Mouse (Mus musculus) right cerebral cortex, postnatal 14 days (tissue): ENCODE results near the gene D930020B18Rik.

Experiments used
- DNase-seq: peaks from one replicate; pipeline ENCODE4 v3.0.0; 2022

D930020B18Rik gene

DNA sequence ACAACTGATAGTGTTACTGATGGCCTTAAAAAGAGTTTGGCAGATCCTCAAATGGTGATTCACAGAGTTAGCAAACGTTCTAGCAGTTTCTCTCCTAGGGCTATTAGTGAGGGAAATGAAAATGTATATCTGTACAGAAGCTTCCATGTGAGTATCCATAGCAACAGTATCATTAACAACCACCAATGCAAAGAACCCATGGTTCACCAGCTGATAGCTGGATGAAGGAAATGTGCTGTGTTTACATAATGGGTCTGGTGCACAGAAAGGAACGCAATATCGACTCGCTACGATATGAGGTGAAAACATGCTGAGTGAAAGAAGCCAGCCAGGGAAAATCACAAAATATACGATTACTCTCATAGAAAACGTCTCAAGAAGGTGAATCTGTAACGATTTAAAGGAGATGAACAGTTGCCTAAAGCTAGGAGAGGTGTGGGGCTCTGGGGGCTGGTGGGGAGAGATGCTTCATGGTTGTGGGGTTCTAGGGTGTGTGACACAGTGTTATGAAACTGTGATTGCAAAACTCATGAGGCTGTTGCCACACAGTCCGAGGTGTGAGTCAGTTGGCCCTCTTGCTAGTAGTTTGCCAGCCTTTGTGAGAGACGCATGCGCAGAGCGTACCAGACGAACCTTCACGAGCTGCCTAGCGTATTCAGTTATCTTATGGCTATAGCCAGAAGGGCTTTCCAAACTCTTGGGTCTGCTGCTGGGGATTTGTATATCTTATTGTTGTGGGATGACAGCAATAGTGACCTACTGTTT, 64.2 kb downstream of the D930020B18Rik start:
- no peak for DNase-seq

DNA sequence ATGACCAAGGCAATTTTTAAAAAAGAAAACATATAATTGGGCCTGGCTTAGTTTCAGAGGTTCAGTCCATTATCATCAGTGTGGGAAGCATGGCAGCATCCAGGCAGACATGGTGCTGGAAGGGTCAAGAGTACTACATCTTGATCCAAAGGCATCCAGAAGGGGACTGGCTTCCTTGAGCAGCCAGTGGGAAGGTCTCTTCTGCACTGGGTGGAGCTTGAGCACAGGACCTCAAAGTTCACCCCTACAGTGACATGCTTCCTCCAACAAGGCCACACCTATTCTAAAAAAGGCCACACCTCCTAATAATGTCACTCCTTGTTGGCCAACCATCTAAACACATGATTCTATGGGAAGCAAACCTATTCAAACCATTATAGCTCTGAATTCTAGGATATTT, 75.5 kb downstream of the D930020B18Rik start:
- DNase-seq, result no peak

DNA sequence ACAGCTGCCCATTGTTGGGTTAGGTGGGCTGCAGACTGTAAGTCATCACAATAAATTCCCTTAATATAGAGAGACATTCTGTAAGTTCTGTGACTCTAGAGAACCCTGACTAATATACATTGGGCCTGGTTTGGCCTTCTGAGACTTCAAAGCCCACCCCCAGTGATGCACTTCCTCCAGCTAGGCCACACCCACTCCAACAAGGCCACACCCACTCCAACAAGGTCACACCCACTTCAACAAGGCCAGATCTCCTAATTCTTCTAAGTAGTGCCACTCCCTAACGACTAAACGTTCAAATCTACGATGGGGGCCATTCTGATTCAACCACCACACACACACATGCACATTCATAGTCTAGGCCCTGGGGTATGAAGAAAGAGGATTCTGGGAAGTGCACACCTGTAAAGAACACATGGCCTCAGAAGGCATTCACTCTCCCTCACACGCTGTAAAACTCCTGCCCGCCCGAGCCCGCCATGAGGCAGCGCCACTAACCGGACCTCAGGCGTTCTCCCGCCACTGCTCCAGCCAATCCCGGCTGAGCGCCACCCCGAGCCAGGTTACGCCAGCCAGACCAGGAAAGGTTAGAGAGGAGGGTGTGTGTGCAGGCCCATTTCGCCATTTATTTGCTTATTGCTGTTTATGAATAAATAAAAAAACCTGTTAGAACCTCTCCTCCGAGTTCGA, 77.7 kb downstream of the D930020B18Rik start:
- DNase-seq, result no peak

DNA sequence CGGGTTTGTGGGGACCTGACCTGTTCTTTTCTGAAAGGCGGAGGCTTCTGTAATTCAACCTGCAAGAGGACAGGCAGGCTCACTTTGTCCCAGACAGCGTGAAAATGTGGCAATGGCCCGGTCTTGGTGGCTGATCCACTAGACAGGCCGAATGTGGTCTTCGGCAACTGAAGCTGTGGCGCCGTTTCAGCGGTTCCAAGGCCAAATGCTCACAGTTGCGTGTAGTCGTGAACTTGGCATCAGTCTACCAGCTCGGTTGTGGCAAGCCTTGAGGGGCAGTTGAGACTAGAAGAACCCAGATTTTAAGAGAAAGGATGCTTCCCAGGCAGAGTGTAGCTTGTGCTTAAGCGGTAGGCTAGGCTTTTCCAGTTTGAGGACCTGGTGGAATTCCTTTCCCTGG, 79.3 kb downstream of the D930020B18Rik start:
- no peak for DNase-seq

- no peak for DNase-seq
Observed at GRCm38 (mm10) chr10:121726505-121726904, 85.1 kb downstream of the D930020B18Rik start.

DNA sequence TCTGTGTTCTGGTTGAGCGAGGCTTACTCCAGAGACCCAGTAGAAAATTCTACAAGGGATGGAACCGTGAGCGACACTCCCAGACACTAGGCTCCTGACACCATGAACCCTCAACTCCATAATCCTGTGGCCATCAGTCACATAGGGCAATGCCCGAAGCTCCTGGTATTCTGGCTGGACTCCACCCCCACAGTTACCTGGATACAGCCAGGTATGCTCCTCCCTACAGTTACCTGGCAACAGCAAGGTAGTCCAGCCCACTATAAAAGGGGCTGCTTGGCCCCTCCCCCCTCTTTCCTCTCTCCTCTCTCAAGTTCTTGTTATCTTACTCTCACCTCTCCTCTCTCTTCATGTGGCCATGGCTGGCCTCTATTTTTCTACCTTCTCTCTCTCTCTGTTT, 85.8 kb downstream of the D930020B18Rik start:
- no peak for DNase-seq

- DNase-seq, result no peak
Observed at GRCm38 (mm10) chr10:121728226-121728625, 86.8 kb downstream of the D930020B18Rik start.

DNA sequence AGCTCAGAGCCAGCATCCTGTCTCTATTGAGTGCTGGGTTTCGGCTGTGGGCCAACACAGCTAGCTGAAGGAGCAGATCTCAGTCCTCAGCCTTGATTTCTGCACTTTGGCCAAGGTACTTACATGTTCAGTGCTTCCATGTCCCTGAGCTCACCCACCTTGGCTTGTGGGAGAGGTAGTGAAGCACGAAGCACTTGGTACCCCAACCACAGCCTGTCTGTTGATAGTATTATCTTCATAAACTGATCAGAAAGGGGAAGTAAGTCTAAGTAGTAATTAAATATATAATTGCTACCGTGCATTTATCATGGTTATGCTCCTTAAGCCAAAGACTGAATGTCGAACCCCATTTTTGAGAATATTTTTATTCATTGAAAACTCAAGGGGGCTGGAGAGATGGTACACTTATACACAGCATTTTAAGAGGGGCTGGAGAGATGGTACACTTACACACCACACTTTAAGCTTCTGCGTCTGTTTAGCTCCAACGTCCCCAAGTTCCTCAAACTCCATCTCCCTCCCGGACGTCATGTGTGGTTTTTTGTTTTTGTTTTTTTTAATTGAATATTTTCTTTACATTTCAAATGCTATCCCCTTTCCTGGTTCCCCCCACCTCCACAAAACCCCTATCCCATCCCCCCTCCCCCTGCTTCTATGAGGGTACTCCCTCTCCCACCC, 89.8 kb downstream of the D930020B18Rik start:
- no peak for DNase-seq

- DNase-seq, result no peak
Observed at GRCm38 (mm10) chr10:121732542-121732941, 91.2 kb downstream of the D930020B18Rik start.

- DNase-seq, result no peak
Observed at GRCm38 (mm10) chr10:121737256-121737655, 95.9 kb downstream of the D930020B18Rik start.

GRCm38 (mm10) chr10:121739548-121740505, 98.4 kb downstream of the D930020B18Rik start, which contains the start of gene BC048403:
Gene BC048403, plus strand, starts transcription at chr10:121739937.
- DNase-seq, result peak; percentile 85

- no peak for DNase-seq
Observed at GRCm38 (mm10) chr10:121742336-121742735, 100.9 kb downstream of the D930020B18Rik start.
